Mouse (Mus musculus) lung, embryonic 16.5 days (tissue): ENCODE measurements around the gene Ergic3. TPM values are rescaled to one million over a fixed set of nuclear protein-coding genes. Genes with fewer than 3 reads are reported as not detected.
A peak's percentile ranks its signal among the peaks of the same experiment; 100 is the strongest.

ENCODE experiments used
- ATAC-seq: fragments of 200-750 bp; cut with Nextera tagmentation; 2 replicates; pipeline ENCODE4 v1.8.0; 2017; ENCODE audit warnings: low read depth, mild to moderate bottlenecking, moderate library complexity
- H3K27ac ChIP-seq: fragments of 300-500 bp; sonication (generic); 2 replicates; pipeline ENCODE4 v1.5.1; 2014; ENCODE audit warnings: mild to moderate bottlenecking, control low read depth, low read length
- H3K27me3 ChIP-seq: fragments of 300-500 bp; sonication (generic); 2 replicates; pipeline ENCODE4 v1.6.1; 2014; ENCODE audit warnings: low read depth, low read length, mixed read lengths; ENCODE audit not compliant: control insufficient read depth, insufficient read depth
- H3K36me3 ChIP-seq: fragments of 300-500 bp; sonication (generic); 2 replicates; pipeline ENCODE4 v1.6.1; 2014; ENCODE audit warnings: low read length; ENCODE audit not compliant: control insufficient read depth, insufficient read depth
- H3K4me1 ChIP-seq: fragments of 300-500 bp; sonication (generic); replicated peaks from 2 replicates; pipeline ENCODE4 v1.6.1; 2014; ENCODE audit warnings: low read length, mixed read lengths; ENCODE audit not compliant: control insufficient read depth, insufficient read depth
- H3K4me2 ChIP-seq: fragments of 300-500 bp; sonication (generic); 2 replicates; pipeline ENCODE4 v1.6.1; 2014; ENCODE audit warnings: low read depth, low read length, control low read depth
- H3K4me3 ChIP-seq: fragments of 300-500 bp; sonication (generic); 2 replicates; pipeline ENCODE4 v1.5.1; 2014; ENCODE audit warnings: mild to moderate bottlenecking, low read length, control low read depth
- H3K9ac ChIP-seq: fragments of 300-500 bp; sonication (generic); 2 replicates; pipeline ENCODE4 v1.6.1; 2014; ENCODE audit warnings: low read length, control low read depth
- H3K9me3 ChIP-seq: fragments of 300-500 bp; sonication (generic); 2 replicates; pipeline ENCODE4 v1.6.1; 2016; ENCODE audit warnings: low read length; ENCODE audit not compliant: control insufficient read depth
- WGBS: fragments of 180-500 bp; shearing (Covaris S2); extraction: QIAGEN DNeasy Blood & Tissue Kit; methylation state at CpG from one replicate; pipeline ENCODE4 v1.1.7; 2014; 5-methylcytosine and 5-hydroxymethylcytosine counted together
- polyA plus RNA-seq: library from polyadenylated mRNA; unstranded; fragments of >200 nt; fragmentation: Nextera tagmentation; extraction: Ambion mirVana; gene quantifications from 2 replicates; pipeline ENCODE4 v1.2.1, GENCODE M21; 2015

The Ergic3 gene
- polyA plus RNA-seq, 1 experiment from 2014 or later, result 224 TPM

DNA sequence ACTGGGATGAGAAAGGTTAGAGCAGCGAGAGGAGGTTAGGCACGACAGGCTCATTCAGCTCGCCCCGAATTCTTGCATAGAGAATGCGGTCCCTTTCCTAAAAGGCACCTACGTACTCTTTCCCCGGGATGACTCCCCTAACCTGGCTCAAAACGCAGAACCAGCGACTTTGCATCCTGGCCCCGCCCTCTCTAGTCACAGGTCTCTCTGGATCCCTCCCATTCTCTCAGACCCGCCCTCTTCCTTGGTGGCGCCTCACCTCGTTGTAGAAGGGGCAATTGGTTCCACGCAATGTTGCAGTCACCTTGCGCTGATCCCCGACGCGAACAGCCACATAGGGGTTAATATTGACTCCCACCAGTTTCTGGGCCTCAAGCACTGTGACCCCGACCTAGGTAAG, 40.1 kb downstream of the Ergic3 start:
- Histone ChIP-seq H3K9ac (no peak overlapping the region), H3K4me1 (no peaks in the 10 kb centered on the region), H3K36me3 (no peaks in the 10 kb centered on the region), H3K9me3 (no peaks in the 10 kb centered on the region), H3K27me3 (peaks cover 5% of the 10 kb centered on the region; the same call in 1 of the 2 replicates), H3K27ac (no peak overlapping the region), H3K4me3 (no peak overlapping the region), H3K4me2 (peak overlapping the region; percentile 38; the same call in 1 of the 2 replicates)
- 7% methylated on average over 19 of the region's 19 CpGs for WGBS
- ATAC-seq, result peak; percentile 45; the same call in 1 of the 2 replicates

DNA sequence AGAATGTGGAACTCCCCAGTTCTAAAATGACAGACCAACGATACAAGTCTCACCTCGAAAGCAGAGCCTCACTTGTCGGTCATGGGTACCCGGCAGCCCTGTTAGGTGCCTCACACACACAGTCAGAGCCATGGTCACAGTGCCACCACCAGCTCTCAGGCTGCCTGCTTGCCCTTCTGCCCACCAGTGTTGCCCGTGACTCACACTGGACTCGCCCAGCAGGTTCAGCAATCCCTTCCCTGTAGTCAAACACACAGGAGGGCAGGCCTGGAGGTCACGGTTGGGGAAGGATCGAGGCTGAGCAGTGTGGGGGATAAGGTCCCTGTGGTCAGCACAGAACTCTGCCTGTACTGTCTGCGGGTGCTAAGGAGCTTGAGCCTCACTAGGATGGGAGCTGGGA, 45.0 kb downstream of the Ergic3 start, which contains the start of gene Fer1l4:
Gene Fer1l4 (minus strand): TSS at position 132 of the 400 bp plus-strand sequence.
- H3K4me2 ChIP-seq, result no peak within 1 kb of the TSS
- WGBS, result 70% methylated on average over 9 of the region's 9 CpGs

DNA sequence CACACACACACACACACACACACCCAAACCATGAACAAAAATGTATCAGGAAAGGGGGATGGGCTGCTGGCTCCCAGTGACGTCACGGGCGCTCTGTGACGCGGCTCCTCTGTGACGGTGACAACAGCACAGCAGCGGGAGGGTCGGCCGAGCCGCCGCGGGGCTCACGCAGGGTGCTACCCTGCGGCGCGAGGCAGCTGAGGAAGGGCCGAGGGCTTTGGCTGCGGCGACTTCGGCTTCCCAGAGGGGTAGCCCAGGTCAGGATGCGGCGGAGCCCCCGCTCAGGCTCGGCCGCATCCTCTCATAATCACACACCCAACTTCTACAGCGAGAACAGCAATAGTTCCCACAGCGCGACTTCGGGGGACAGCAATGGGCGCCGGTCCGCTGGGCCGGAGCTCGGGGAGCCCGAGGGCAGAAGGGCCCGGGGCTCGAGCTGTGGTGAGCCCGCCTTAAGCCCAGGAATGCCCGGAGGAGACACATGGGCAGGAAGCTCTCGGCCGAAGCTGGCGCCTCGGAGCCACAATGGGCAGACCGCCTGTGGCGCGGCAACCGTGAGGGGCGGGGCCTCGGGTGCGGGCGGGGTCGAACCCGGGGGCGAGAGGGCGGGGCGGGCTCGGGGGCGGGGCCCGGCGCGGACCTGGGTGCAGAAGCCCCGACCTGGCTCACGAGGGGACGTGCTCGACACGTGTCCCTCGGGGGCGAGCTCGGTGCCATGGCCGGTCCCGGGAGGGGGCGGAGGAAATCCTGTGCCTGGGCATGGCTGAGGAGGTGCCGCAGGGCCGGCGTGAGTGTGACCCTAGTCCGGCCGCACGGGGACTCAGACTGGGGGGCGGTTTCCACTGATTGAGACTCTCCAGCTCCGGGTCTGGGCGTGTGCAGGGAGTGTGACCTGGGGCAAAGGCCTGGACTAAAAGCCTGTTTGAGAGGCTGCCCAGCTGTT, 57.5 kb downstream of the Ergic3 start, which contains the start of gene Spag4:
Gene Spag4 (plus strand): TSS at position 77 of the 943 bp plus-strand sequence.
- H3K4me3 ChIP-seq, result peak within 1 kb of the TSS; percentile 62
- H3K4me1 ChIP-seq, result peaks cover 10% of the 10 kb centered on the region
- ATAC-seq, result peak; percentile 90
- peak within 1 kb of the TSS; percentile 60 for H3K27ac ChIP-seq
- H3K9ac ChIP-seq, result peak within 1 kb of the TSS; percentile 79
- under 1% methylated on average over 79 of the region's 81 CpGs for WGBS
- H3K36me3 ChIP-seq, result peaks cover 11% of the 10 kb centered on the region
- no peaks in the 10 kb centered on the region for H3K27me3 ChIP-seq
- peak within 1 kb of the TSS; percentile 96 for H3K4me2 ChIP-seq
- H3K9me3 ChIP-seq, result no peaks in the 10 kb centered on the region

More for the DNA sequence above, 45.0 kb downstream of the Ergic3 start, which contains the start of gene Fer1l4:
- Histone ChIP-seq H3K9me3 (no peaks in the 10 kb centered on the region), H3K27me3 (no peaks in the 10 kb centered on the region; the same call in 1 of the 2 replicates), H3K4me1 (no peaks in the 10 kb centered on the region), H3K9ac (no peak within 1 kb of the TSS), H3K4me3 (no peak within 1 kb of the TSS), H3K36me3 (no peaks in the 10 kb centered on the region), H3K27ac (no peak within 1 kb of the TSS)
- no peak for ATAC-seq

DNA sequence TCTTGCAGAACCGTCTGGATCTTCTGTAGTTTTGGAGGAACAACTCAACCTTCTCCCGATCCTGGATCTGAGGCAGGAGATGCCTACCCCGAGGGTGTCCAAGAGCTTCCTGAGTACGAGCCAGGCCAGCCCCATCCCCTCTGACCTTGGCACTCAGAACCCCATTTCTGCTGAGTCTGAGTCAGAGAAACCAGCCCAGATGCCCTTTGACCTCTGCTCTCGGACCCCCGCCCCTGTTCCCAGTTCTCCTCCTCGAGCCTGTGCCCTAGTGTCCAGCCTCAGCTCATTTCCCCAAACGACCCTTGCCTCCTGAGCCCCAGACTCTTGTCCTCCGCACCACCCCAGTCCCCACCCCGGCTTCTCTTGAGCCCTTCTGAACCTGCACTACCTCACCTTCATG, 58.3 kb downstream of the Ergic3 start:
- Histone ChIP-seq H3K4me3 (peak overlapping the region; percentile 62), H3K27ac (no peak overlapping the region), H3K9ac (peak overlapping the region; percentile 79), H3K4me1 (peaks cover 10% of the 10 kb centered on the region), H3K4me2 (peak overlapping the region; percentile 96), H3K36me3 (peaks cover 11% of the 10 kb centered on the region), H3K27me3 (no peaks in the 10 kb centered on the region), H3K9me3 (no peaks in the 10 kb centered on the region)
- 32% methylated on average over 10 of the region's 10 CpGs for WGBS
- ATAC-seq, result peak; percentile 2; the same call in 1 of the 2 replicates

Other genes starting within 250 kb of the Ergic3 start
- 0.06 and 0.09 TPM in 2 replicates for gene Mmp24, start 232.7 kb upstream of the Ergic3 start, polyA plus RNA-seq
- 19.4 and 21.6 TPM in 2 replicates for gene BC029722, start 188.6 kb upstream of the Ergic3 start, polyA plus RNA-seq
- gene Eif6, start 181.1 kb upstream of the Ergic3 start, polyA plus RNA-seq, result 155 and 163 TPM in 2 replicates
- 0.11 and 0.13 TPM in 2 replicates for gene Fam83c, start 173.2 kb upstream of the Ergic3 start, polyA plus RNA-seq
- gene Uqcc1, start 77.7 kb upstream of the Ergic3 start, polyA plus RNA-seq, result 59.6 and 64.9 TPM in 2 replicates
- gene Gm15557, start 67.3 kb upstream of the Ergic3 start, polyA plus RNA-seq, result not detected in 2 replicates
- 0.23 and 0.33 TPM in 2 replicates for gene Gdf5, start 62.7 kb upstream of the Ergic3 start, polyA plus RNA-seq
- gene Cep250, start 51.6 kb upstream of the Ergic3 start, polyA plus RNA-seq, result 16.3 and 17.6 TPM in 2 replicates
- gene 6430550D23Rik, start 68 bp upstream of the Ergic3 start, polyA plus RNA-seq, result 1.5 and 1.6 TPM in 2 replicates
- not detected in 2 replicates for gene Fer1l4, start 44.9 kb downstream of the Ergic3 start, polyA plus RNA-seq
- 1.9 and 2.5 TPM in 2 replicates for gene Spag4, start 57.1 kb downstream of the Ergic3 start, polyA plus RNA-seq
- 71.0 and 75.1 TPM in 2 replicates for gene Cpne1, start 103.9 kb downstream of the Ergic3 start, polyA plus RNA-seq
- 24.6 and 31.3 TPM in 2 replicates for gene Rbm12, start 103.9 kb downstream of the Ergic3 start, polyA plus RNA-seq
- 20.7 and 21.4 TPM in 2 replicates for gene Gm28036, start 119.0 kb downstream of the Ergic3 start, polyA plus RNA-seq
- 338 and 368 TPM in 2 replicates for gene Romo1, start 136.0 kb downstream of the Ergic3 start, polyA plus RNA-seq
- 41.0 and 43.6 TPM in 2 replicates for gene Nfs1, start 136.1 kb downstream of the Ergic3 start, polyA plus RNA-seq
- gene Rbm39, start 172.2 kb downstream of the Ergic3 start, polyA plus RNA-seq, result 628 and 645 TPM in 2 replicates
- 62.8 and 70.6 TPM in 2 replicates for gene Phf20, start 188.4 kb downstream of the Ergic3 start, polyA plus RNA-seq